Mouse (Mus musculus) olfactory bulb, adult 2 months (tissue): ENCODE measurements around the gene Cpsf7.

Experiments
- CTCF ChIP-seq: fragments of 200-500 bp; IDR thresholded peaks from 2 replicates; pipeline ENCODE4 v1.5.1; 2012; ENCODE audit warnings: low read depth, mild to moderate bottlenecking, low read length, moderate library complexity; ENCODE audit not compliant: insufficient read depth
- POLR2A ChIP-seq: fragments of 200-500 bp; IDR thresholded peaks from 2 replicates; pipeline ENCODE4 v1.6.1; 2012; ENCODE audit warnings: mild to moderate bottlenecking, low read depth, low read length, moderate library complexity; ENCODE audit not compliant: insufficient read depth

DNA sequence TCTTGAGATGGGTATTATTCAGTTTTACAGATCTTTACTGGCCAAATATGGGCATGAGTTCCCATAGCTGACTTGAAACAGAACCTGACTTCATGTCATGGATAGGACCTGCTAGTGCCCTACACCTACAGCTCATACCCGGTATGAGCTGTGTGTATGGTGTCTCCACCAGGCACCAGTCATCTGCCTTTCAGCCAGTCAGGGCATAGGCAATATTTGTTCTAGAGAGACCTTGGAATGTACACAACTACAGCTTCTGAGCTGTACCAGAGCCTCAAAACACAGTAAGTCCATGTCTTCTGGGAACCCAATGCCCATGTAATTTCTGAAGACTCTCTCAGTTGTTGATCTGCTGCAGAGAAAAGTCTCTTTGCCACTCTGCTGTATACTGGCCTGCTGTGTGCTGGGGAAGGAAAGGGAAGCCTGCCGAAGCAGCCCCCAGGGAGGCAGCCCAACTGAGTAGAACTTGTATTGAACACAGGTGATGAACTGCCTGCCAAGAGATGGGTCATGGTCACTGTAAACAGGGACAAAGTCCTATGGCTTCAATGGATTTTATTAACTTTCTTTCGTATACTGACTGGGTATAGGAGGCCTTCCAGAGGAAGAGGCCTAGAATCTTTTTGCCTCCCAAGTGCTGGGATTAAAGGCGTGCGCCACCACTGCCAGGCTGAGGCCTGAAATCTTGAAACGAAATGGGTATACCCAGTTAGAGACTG lies 66.8 kb downstream of the Cpsf7 start:
- TF ChIP-seq CTCF (no peak), POLR2A (no peak)
